Comparison of ENCODE assay signal across 8 mouse cellular contexts in the genomic region with DNA sequence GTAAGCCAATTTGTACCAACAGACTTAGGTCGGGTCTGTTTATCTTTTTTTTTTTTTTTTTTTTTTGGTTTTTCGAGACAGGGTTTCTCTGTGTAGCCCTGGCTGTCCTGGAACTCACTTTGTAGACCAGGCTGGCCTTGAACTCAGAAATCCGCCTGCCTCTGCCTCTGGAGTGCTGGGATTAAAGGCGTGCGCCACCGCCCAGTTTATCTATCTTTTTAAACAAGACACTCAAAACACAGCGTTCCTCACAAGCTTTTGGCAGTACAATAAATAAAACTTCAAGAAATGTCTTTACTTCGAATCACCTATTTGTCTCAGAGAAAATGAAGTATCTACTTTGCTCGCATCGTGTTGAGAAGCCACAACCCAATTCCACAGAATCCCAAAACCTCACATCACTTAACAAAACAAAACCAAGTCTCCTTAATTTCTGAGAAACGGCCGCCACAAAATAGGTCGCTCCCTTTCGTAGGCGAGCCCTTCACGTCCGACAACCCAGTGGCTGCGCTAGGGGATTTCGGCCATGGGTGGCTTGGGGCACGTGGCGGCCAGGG. TPM values are rescaled to one million over a fixed set of nuclear protein-coding genes. Genes with fewer than 3 reads are reported as not detected.
DNase-seq lines count a peak whose midpoint lies in the region; ATAC-seq and TF ChIP-seq lines count a peak whose summit lies in the region.

No protein-coding gene starts in this region.

- no peaks in the 10 kb centered on the region for H3K27me3 ChIP-seq in ES-Bruce4 (ENCODE audit: control insufficient read depth, insufficient read depth, low read length, poor library complexity, severe bottlenecking)
- H3K27me3 ChIP-seq in forebrain, embryonic 15.5 days: no peaks in the 10 kb centered on the region
- no peaks in the 10 kb centered on the region for H3K27me3 ChIP-seq in liver, embryonic 14.5 days (ENCODE audit: control insufficient read depth, insufficient read depth, low read length)

- TF ChIP-seq EP300 in ES-Bruce4 (IDR thresholded peaks at IDR 0.05; ENCODE audit: insufficient read depth, low read depth, low read length): no peak
- no peak for TF ChIP-seq EP300 in liver, embryonic 14.5 days (IDR thresholded peaks at IDR 0.05; ENCODE audit: low read depth)

- intact Hi-C loops in gastrocnemius, adult 2 months (cut with DNase I): loop anchor here (2.0 kb wide), 1 partner anchor 29 kb away; the partner anchor contains the start of gene Utp6
- intact Hi-C loops in gastrocnemius, postnatal 14 days (cut with DNase I; ENCODE audit: low total_unique reads): no loop called here

- DNase-seq in gastrocnemius, adult 2 months: no peak
- DNase-seq in gastrocnemius, postnatal 14 days: no peak
- peak; percentile 9 to 50 (median 16) for DNase-seq in liver, embryonic 14.5 days (ENCODE audit: low read depth in 3 of 3, low spot score in 3 of 3)
- no peak for DNase-seq in B cell, adult 2 months
- no peak for DNase-seq in cerebellum, postnatal 4 days (ENCODE audit: low spot score in 2 of 2)
- DNase-seq in ovary, postnatal 14 days (ENCODE audit: low spot score): no peak

- peak overlapping the region; percentile 95 for H3K27ac ChIP-seq in gastrocnemius, adult 2 months
- H3K27ac ChIP-seq in ES-Bruce4 (ENCODE audit: insufficient read depth, low read length): peak overlapping the region; percentile 93
- H3K27ac ChIP-seq in forebrain, embryonic 15.5 days (replicated peaks): peak overlapping the region; percentile 99
- peak overlapping the region; percentile 88 for H3K27ac ChIP-seq in liver, embryonic 14.5 days

- H3K4me1 ChIP-seq in ES-Bruce4 (ENCODE audit: control insufficient read depth, insufficient read depth, low read length): no peaks in the 10 kb centered on the region
- H3K4me1 ChIP-seq in forebrain, embryonic 15.5 days: peaks cover 12% of the 10 kb centered on the region
- H3K4me1 ChIP-seq in liver, embryonic 14.5 days (replicated peaks; ENCODE audit: control insufficient read depth in 2 of 2, insufficient read depth in 2 of 2, low read length in 1 of 2): peaks cover 0 to 3% of the 10 kb centered on the region in 2 experiments

- 32% methylated on average over 21 of the region's 21 CpGs for WGBS in forebrain, embryonic 15.5 days
- WGBS in liver, embryonic 14.5 days (ENCODE audit: insufficient replicate concordance): 11% methylated on average over 20 of the region's 21 CpGs

- peak overlapping the region; percentile 97 for H3K9ac ChIP-seq in ES-Bruce4 (ENCODE audit: low read depth, poor library complexity, severe bottlenecking)
- H3K9ac ChIP-seq in forebrain, embryonic 15.5 days (replicated peaks): peak overlapping the region; percentile 67
- peak overlapping the region; percentile 58 for H3K9ac ChIP-seq in liver, embryonic 14.5 days (replicated peaks)

- peak overlapping the region; percentile 87 for H3K4me2 ChIP-seq in forebrain, embryonic 15.5 days (replicated peaks)
- H3K4me2 ChIP-seq in liver, embryonic 14.5 days (ENCODE audit: low read depth): peak overlapping the region; percentile 97

- no peak for TF ChIP-seq CTCF in gastrocnemius, adult 2 months (IDR thresholded peaks at IDR 0.05)
- TF ChIP-seq CTCF in ES-Bruce4 (IDR thresholded peaks at IDR 0.05; ENCODE audit: low read depth, low read length): no peak
- no peak for TF ChIP-seq CTCF in liver, embryonic 14.5 days (IDR thresholded peaks at IDR 0.05; ENCODE audit: low read depth)

- ATAC-seq in forebrain, embryonic 15.5 days (replicated peaks): no peak
- ATAC-seq in liver, embryonic 14.5 days (ENCODE audit: insufficient read depth): no peak

- peaks cover 16% of the 10 kb centered on the region for H3K36me3 ChIP-seq in ES-Bruce4 (ENCODE audit: control insufficient read depth, insufficient read depth, low read length, poor library complexity, severe bottlenecking)
- H3K36me3 ChIP-seq in forebrain, embryonic 15.5 days: peaks cover 2% of the 10 kb centered on the region; the same call in 1 of the 2 replicates
- peaks cover 7% of the 10 kb centered on the region; the same call in 1 of the 2 replicates for H3K36me3 ChIP-seq in liver, embryonic 14.5 days (replicated peaks; ENCODE audit: control insufficient read depth, insufficient read depth, low read depth)

- H3K4me3 ChIP-seq in gastrocnemius, adult 2 months: peak overlapping the region; percentile 84
- peak overlapping the region; percentile 75 for H3K4me3 ChIP-seq in ES-Bruce4 (ENCODE audit: low read depth, low read length)
- peak overlapping the region; percentile 98 for H3K4me3 ChIP-seq in forebrain, embryonic 15.5 days
- peak overlapping the region; percentile 66 to 97 for H3K4me3 ChIP-seq in liver, embryonic 14.5 days (ENCODE audit: insufficient read depth in 1 of 2, low read depth in 2 of 2, low read length in 2 of 2)

- no peaks in the 10 kb centered on the region for H3K9me3 ChIP-seq in ES-Bruce4 (replicated peaks; ENCODE audit: control insufficient read depth, insufficient read depth, low read length, poor library complexity, severe bottlenecking)
- H3K9me3 ChIP-seq in forebrain, embryonic 15.5 days: no peaks in the 10 kb centered on the region
- no peaks in the 10 kb centered on the region for H3K9me3 ChIP-seq in liver, embryonic 14.5 days (ENCODE audit: control insufficient read depth, low read length)

- no peak for TF ChIP-seq POLR2A in ES-Bruce4 (IDR thresholded peaks at IDR 0.05; ENCODE audit: insufficient read depth, low read length)

RNA-seq across cellular contexts. Expression of gene Suz12, which starts 0.8 kb away (rescaled TPM):
- 10 to 100 TPM; 18.6 to 24.2 TPM for total RNA-seq in gastrocnemius, adult 2 months (2021)
- total RNA-seq in gastrocnemius, postnatal 14 days (2021): 10 to 100 TPM; 16.7 to 17.7 TPM
- polyA plus RNA-seq in ES-Bruce4 (2011; ENCODE audit: insufficient read depth, insufficient read length, low read depth, missing spikeins): 215 and 235 TPM in 2 replicates
- polyA plus RNA-seq in forebrain, embryonic 15.5 days (2015; fragmentation: Nextera tagmentation; extraction: Ambion mirVana): 21.1 and 24.2 TPM in 2 replicates
- 14.9 and 23.2 TPM in 2 replicates for polyA plus RNA-seq in liver, embryonic 14.5 days (2012; rRNA removed)
- 18.1 and 19.2 TPM in 2 replicates for polyA plus RNA-seq in liver, embryonic 14.5 days (2014; fragmentation: Nextera tagmentation; extraction: Ambion mirVana)

RNA-seq across cellular contexts. Expression of gene Utp6, which starts 29.9 kb away (rescaled TPM):
- total RNA-seq in gastrocnemius, adult 2 months (2021): 10 to 100 TPM; 30.2 to 31.2 TPM
- 10 to 100 TPM; 30.8 to 35.4 TPM for total RNA-seq in gastrocnemius, postnatal 14 days (2021)
- 108 and 117 TPM in 2 replicates for polyA plus RNA-seq in ES-Bruce4 (2011; ENCODE audit: insufficient read depth, insufficient read length, low read depth, missing spikeins)
- polyA plus RNA-seq in forebrain, embryonic 15.5 days (2015; fragmentation: Nextera tagmentation; extraction: Ambion mirVana): 51.6 and 55.8 TPM in 2 replicates
- 6.2 and 11.1 TPM in 2 replicates for polyA plus RNA-seq in liver, embryonic 14.5 days (2012; rRNA removed)
- 23.2 and 30.1 TPM in 2 replicates for polyA plus RNA-seq in liver, embryonic 14.5 days (2014; fragmentation: Nextera tagmentation; extraction: Ambion mirVana)

Comparison
In these comparisons a context has a peak if more than half of its experiments do, and no peak if none do; other contexts are left out.
1. DNase-seq: peak in liver, embryonic 14.5 days (3 of 3); none in gastrocnemius, adult 2 months (single experiment), gastrocnemius, postnatal 14 days (single experiment), B cell, adult 2 months (0 of 2), cerebellum, postnatal 4 days (0 of 2) and ovary, postnatal 14 days (single experiment).
2. Peak in every context shown above with its lines, with median percentiles within 50 percentile points of each other: H3K27ac ChIP-seq, H3K4me3 ChIP-seq and H3K9ac ChIP-seq.